Mouse (Mus musculus) small intestine, adult 2 months (tissue): ENCODE measurements around the gene Slc22a23. TPM values are rescaled to one million over a fixed set of nuclear protein-coding genes. Genes with fewer than 3 reads are reported as not detected.

Source experiments
- H3K27ac ChIP-seq: fragments of 200-500 bp; 2 replicates; pipeline ENCODE4 v1.5.1; 2012; ENCODE audit warnings: low read depth, low read length, control low read depth, inconsistent platforms; ENCODE audit not compliant: insufficient read depth
- H3K27me3 ChIP-seq: fragments of 200-500 bp; 2 replicates; pipeline ENCODE4 v1.6.1; 2012; ENCODE audit warnings: mild to moderate bottlenecking, moderate library complexity, low read length, inconsistent platforms; ENCODE audit not compliant: control insufficient read depth, insufficient read depth
- H3K36me3 ChIP-seq: fragments of 200-500 bp; 2 replicates; pipeline ENCODE4 v1.6.1; 2012; ENCODE audit warnings: mild to moderate bottlenecking, low read length, control low read depth, inconsistent platforms; ENCODE audit not compliant: control insufficient read depth, insufficient read depth
- H3K4me1 ChIP-seq: fragments of 200-500 bp; 2 replicates; pipeline ENCODE4 v1.6.1; 2012; ENCODE audit warnings: low read length, inconsistent platforms, mixed read lengths; ENCODE audit not compliant: control insufficient read depth, insufficient read depth, insufficient read length
- H3K4me3 ChIP-seq: fragments of 200-500 bp; 2 replicates; pipeline ENCODE4 v1.5.1; 2012; ENCODE audit warnings: low read depth, mild to moderate bottlenecking, control low read depth, inconsistent platforms, low read length, moderate library complexity
- CTCF ChIP-seq: fragments of 200-500 bp; IDR thresholded peaks from 2 replicates; pipeline ENCODE4 v1.5.1; 2012; ENCODE audit warnings: low read depth, mild to moderate bottlenecking, control low read depth, inconsistent platforms, low read length, moderate library complexity, mixed read lengths; ENCODE audit not compliant: insufficient replicate concordance, insufficient read length; ENCODE audit errors: extremely low read depth
- POLR2A ChIP-seq: fragments of 200-500 bp; IDR thresholded peaks from 2 replicates; pipeline ENCODE4 v1.6.1; 2012; ENCODE audit warnings: low read depth, mild to moderate bottlenecking, control low read depth, inconsistent platforms, low read length, moderate library complexity
- WGBS: fragments of 180-500 bp; shearing (Covaris S2); methylation state at CpG from one replicate; pipeline ENCODE4 v1.1.7; 2018; 5-methylcytosine and 5-hydroxymethylcytosine counted together
- polyA plus RNA-seq: library from polyadenylated mRNA; depleted of rRNA; stranded (reverse); fragments of >200 nt; gene quantifications from 2 replicates; pipeline ENCODE4 v1.2.3, GENCODE M21; 2012

Slc22a23 gene
- polyA plus RNA-seq, 1 experiment = 52.9 TPM

GRCm38 (mm10) chr13:34372870-34373478, 28.0 kb upstream of the Slc22a23 start:
- H3K27ac ChIP-seq = no peak overlapping the region
- no peak for TF ChIP-seq CTCF
- no peak for TF ChIP-seq POLR2A
- no peaks in the 10 kb centered on the region for H3K4me1 ChIP-seq
- 92% methylated on average over 5 of the region's 5 CpGs for WGBS
- H3K36me3 ChIP-seq = no peaks in the 10 kb centered on the region
- H3K4me3 ChIP-seq = no peak overlapping the region
- no peaks in the 10 kb centered on the region for H3K27me3 ChIP-seq

- Histone ChIP-seq H3K4me3 (no peak overlapping the region), H3K27ac (no peak overlapping the region), H3K4me1 (no peaks in the 10 kb centered on the region), H3K36me3 (no peaks in the 10 kb centered on the region), H3K27me3 (no peaks in the 10 kb centered on the region)
- no peak for TF ChIP-seq CTCF
- no peak for TF ChIP-seq POLR2A
- WGBS = 82% methylated on average over 6 of the region's 6 CpGs
These were observed 27.2 kb upstream of the Slc22a23 start for GRCm38 (mm10) chr13:34371951-34372869.

GRCm38 (mm10) chr13:34370281-34370825, 25.4 kb upstream of the Slc22a23 start:
- TF ChIP-seq CTCF (no peak), POLR2A (no peak)
- no peaks in the 10 kb centered on the region for H3K4me1 ChIP-seq

DNA sequence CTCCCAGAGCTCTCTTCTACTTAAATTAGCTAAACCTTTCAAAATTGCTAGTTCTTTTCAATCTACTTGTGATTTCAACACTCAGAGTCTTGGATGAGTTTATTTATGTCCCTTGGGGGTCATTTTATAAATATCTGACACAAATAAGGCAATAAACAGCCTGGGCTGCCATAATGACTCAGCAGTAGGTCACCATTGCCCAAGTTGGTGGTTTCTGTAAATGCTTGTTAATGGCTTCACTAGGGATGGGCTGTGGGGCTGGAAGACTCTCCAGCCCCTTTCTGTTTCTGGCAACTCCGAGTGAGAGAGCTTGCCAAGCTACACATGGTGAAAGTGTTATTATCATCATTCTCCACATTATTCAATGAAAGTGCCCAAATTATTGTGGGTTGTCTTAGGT, 20.2 kb upstream of the Slc22a23 start:
- TF ChIP-seq CTCF (no peak), POLR2A (no peak)
- Histone ChIP-seq H3K4me1 (no peaks in the 10 kb centered on the region), H3K27ac (no peak overlapping the region), H3K36me3 (no peaks in the 10 kb centered on the region), H3K27me3 (no peaks in the 10 kb centered on the region), H3K4me3 (no peak overlapping the region)
- WGBS = 71% methylated on average over 1 of the region's 1 CpGs

More at GRCm38 (mm10) chr13:34370281-34370825, 25.4 kb upstream of the Slc22a23 start:
- H3K27ac ChIP-seq = no peak overlapping the region
- 78% methylated on average over 4 of the region's 4 CpGs for WGBS
- H3K36me3 ChIP-seq = no peaks in the 10 kb centered on the region
- H3K27me3 ChIP-seq = no peaks in the 10 kb centered on the region
- no peak overlapping the region for H3K4me3 ChIP-seq

GRCm38 (mm10) chr13:34355656-34356055, 10.7 kb upstream of the Slc22a23 start:
- Histone ChIP-seq H3K27me3 (no peaks in the 10 kb centered on the region), H3K4me1 (no peaks in the 10 kb centered on the region), H3K36me3 (no peaks in the 10 kb centered on the region), H3K4me3 (no peak overlapping the region), H3K27ac (no peak overlapping the region)
- 93% methylated on average over 5 of the region's 5 CpGs for WGBS
- no peak for TF ChIP-seq POLR2A
- TF ChIP-seq CTCF = no peak

GRCm38 (mm10) chr13:34354830-34355624, 10.0 kb upstream of the Slc22a23 start:
- Histone ChIP-seq H3K27me3 (no peaks in the 10 kb centered on the region), H3K4me1 (no peaks in the 10 kb centered on the region), H3K27ac (no peak overlapping the region), H3K4me3 (no peak overlapping the region), H3K36me3 (no peaks in the 10 kb centered on the region)
- no peak for TF ChIP-seq POLR2A
- TF ChIP-seq CTCF = no peak
- WGBS = 60% methylated on average over 10 of the region's 10 CpGs
